Mouse (Mus musculus): ENCODE data around the gene Scin.

DNA sequence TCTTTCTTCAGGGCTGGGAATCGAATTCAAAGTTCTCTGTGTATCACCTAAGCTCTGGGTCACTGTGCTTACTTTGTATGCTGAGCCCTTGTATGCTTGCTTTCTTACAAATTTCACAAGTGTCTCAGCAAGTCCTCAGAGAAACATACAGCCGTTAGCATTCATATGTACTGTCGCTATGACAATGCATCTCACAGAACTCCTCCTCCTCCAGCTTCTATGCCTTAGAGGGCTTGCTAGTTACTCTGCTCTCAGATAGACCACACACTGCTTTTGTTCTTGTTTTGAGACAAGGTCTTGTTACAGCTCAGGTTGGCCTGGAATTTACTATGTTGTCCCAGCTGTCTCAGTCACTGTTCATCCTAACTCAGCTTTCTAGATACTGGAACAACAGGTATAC is 111.7 kb downstream of the Scin start:
- TF ChIP-seq CTCF (IDR thresholded peaks at IDR 0.05; ENCODE audit: low read depth, low read length) (no peak), POLR2A (IDR thresholded peaks at IDR 0.05; ENCODE audit: insufficient read depth, low read length) (no peak)

Data from ES-Bruce4 (cell line).